Comparison of ENCODE assay signal across 8 mouse cellular contexts in the genomic region with DNA sequence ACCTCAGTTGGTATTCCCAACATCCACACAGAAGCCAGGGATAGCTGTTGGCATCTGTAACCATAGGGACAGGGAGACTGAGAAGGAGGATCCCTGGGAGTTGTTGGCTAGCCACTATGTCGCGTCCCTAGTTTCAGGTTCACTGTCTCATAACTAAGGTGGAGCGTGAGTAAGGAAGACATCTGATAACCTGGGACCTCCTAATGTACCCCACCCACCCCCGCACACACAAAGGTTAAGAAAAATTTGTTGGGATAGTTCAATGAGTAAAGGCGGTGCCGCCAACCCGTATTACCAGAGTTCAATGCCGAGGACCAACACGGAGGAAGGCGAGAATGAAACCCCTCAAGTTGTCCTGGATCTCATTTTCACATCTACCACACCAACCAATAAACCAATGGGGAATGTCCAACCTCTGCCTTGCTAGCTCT. TPM values are rescaled to one million over a fixed set of nuclear protein-coding genes. Genes with fewer than 3 reads are reported as not detected.
A peak's percentile ranks its signal among the peaks of the same experiment; 100 is the strongest.
DNase-seq lines count a peak whose midpoint lies in the region; ATAC-seq and TF ChIP-seq lines count a peak whose summit lies in the region.

No protein-coding gene starts in this region.

- H3K79me2 ChIP-seq in heart, adult 2 months (replicated peaks; ENCODE audit: control insufficient read depth, insufficient read depth, low read length), result no peaks in the 10 kb centered on the region

- TF ChIP-seq EP300 in heart, adult 2 months (IDR thresholded peaks at IDR 0.05; ENCODE audit: insufficient read depth, low read depth, low read length), result no peak
- TF ChIP-seq EP300 in ES-Bruce4 (IDR thresholded peaks at IDR 0.05; ENCODE audit: insufficient read depth, low read depth, low read length), result no peak

- peak overlapping the region; percentile 96 for H3K27ac ChIP-seq in heart, adult 2 months
- peak overlapping the region; percentile 51; the same call in 1 of the 2 replicates for H3K27ac ChIP-seq in ES-Bruce4 (ENCODE audit: insufficient read depth, low read length)
- H3K27ac ChIP-seq in forebrain, embryonic 11.5 days (ENCODE audit: low read depth, low read length), result peak overlapping the region; percentile 96
- H3K27ac ChIP-seq in limb, embryonic 14.5 days (replicated peaks; ENCODE audit: low read depth, low read length), result peak overlapping the region; percentile 96
- H3K27ac ChIP-seq in stomach, embryonic 14.5 days (ENCODE audit: low read length), result peak overlapping the region; percentile 97

- H3K9me3 ChIP-seq in ES-Bruce4 (replicated peaks; ENCODE audit: control insufficient read depth, insufficient read depth, low read length, poor library complexity, severe bottlenecking), result no peaks in the 10 kb centered on the region
- H3K9me3 ChIP-seq in forebrain, embryonic 11.5 days (ENCODE audit: control insufficient read depth, low read length), result peaks cover 3% of the 10 kb centered on the region; the same call in 1 of the 2 replicates
- H3K9me3 ChIP-seq in limb, embryonic 14.5 days (ENCODE audit: control insufficient read depth, low read length), result peaks cover 5% of the 10 kb centered on the region; the same call in 1 of the 2 replicates
- H3K9me3 ChIP-seq in stomach, embryonic 14.5 days (ENCODE audit: control insufficient read depth, low read depth, low read length), result 0 out of 2 replicates have a peak, but pooled peaks cover 4% of the 10 kb centered on the region

- peak overlapping the region; percentile 88 for H3K4me3 ChIP-seq in heart, adult 2 months
- H3K4me3 ChIP-seq in ES-Bruce4 (ENCODE audit: low read depth, low read length), result peak overlapping the region; percentile 96
- peak overlapping the region; percentile 86 for H3K4me3 ChIP-seq in forebrain, embryonic 11.5 days (ENCODE audit: low read depth, low read length)
- peak overlapping the region; percentile 70 for H3K4me3 ChIP-seq in limb, embryonic 14.5 days (replicated peaks; ENCODE audit: low read length)
- peak overlapping the region; percentile 84 for H3K4me3 ChIP-seq in stomach, embryonic 14.5 days (ENCODE audit: low read depth, low read length)

- peaks cover 2% of the 10 kb centered on the region for H3K4me1 ChIP-seq in heart, adult 2 months (ENCODE audit: control insufficient read depth, insufficient read depth, low read length)
- no peaks in the 10 kb centered on the region for H3K4me1 ChIP-seq in ES-Bruce4 (ENCODE audit: control insufficient read depth, insufficient read depth, low read length)
- peaks cover 7% of the 10 kb centered on the region; the same call in 1 of the 2 replicates for H3K4me1 ChIP-seq in forebrain, embryonic 11.5 days (replicated peaks; ENCODE audit: control insufficient read depth, insufficient read depth, low read length)
- peaks cover 11% of the 10 kb centered on the region for H3K4me1 ChIP-seq in limb, embryonic 14.5 days (ENCODE audit: control insufficient read depth, insufficient read depth, low read length)
- peaks cover 14% of the 10 kb centered on the region for H3K4me1 ChIP-seq in stomach, embryonic 14.5 days (ENCODE audit: control insufficient read depth, insufficient read depth, low read length)

- no peaks in the 10 kb centered on the region for H3K36me3 ChIP-seq in heart, adult 2 months (ENCODE audit: control insufficient read depth, insufficient read depth, low read length)
- peaks cover 14% of the 10 kb centered on the region for H3K36me3 ChIP-seq in ES-Bruce4 (ENCODE audit: control insufficient read depth, insufficient read depth, low read length, poor library complexity, severe bottlenecking)
- H3K36me3 ChIP-seq in forebrain, embryonic 11.5 days (ENCODE audit: control insufficient read depth, insufficient read depth, low read length), result peaks cover 7% of the 10 kb centered on the region; the same call in 1 of the 2 replicates
- peaks cover 19% of the 10 kb centered on the region for H3K36me3 ChIP-seq in limb, embryonic 14.5 days (ENCODE audit: control insufficient read depth, insufficient read depth, low read length)
- H3K36me3 ChIP-seq in stomach, embryonic 14.5 days (ENCODE audit: control insufficient read depth, insufficient read depth, low read length), result peaks cover 17% of the 10 kb centered on the region

- no peak for DNase-seq in heart, adult 2 months
- no peak for DNase-seq in heart, adult 8-10 months (ENCODE audit: low spot score)
- no peak for DNase-seq in forebrain, embryonic 11.5 days (ENCODE audit: low spot score)
- DNase-seq in limb, embryonic 14.5 days (ENCODE audit: low spot score), result no peak
- DNase-seq in spleen, adult 18-20 months, result no peak
- no peak for DNase-seq in cerebellum, postnatal 14 days

- intact Hi-C loops in heart, adult 2 months (cut with DNase I), result loop anchor here (5.0 kb wide), 3 partner anchors 41 to 359 kb away; a partner anchor contains a TSS

- TF ChIP-seq CTCF in heart, adult 2 months (IDR thresholded peaks at IDR 0.05), result no peak
- no peak for TF ChIP-seq CTCF in ES-Bruce4 (IDR thresholded peaks at IDR 0.05; ENCODE audit: low read depth, low read length)

- TF ChIP-seq POLR2A in heart, adult 2 months (IDR thresholded peaks at IDR 0.05; ENCODE audit: insufficient read depth, low read depth, low read length), result no peak
- TF ChIP-seq POLR2A in ES-Bruce4 (IDR thresholded peaks at IDR 0.05; ENCODE audit: insufficient read depth, low read length), result no peak
- TF ChIP-seq POLR2A in limb, embryonic 14.5 days (IDR thresholded peaks at IDR 0.05; ENCODE audit: borderline replicate concordance, extremely low read depth, insufficient read depth, insufficient read length), result no peak

- H3K27me3 ChIP-seq in heart, adult 2 months (ENCODE audit: control insufficient read depth, insufficient read depth, low read length), result no peaks in the 10 kb centered on the region
- H3K27me3 ChIP-seq in ES-Bruce4 (ENCODE audit: control insufficient read depth, insufficient read depth, low read length, poor library complexity, severe bottlenecking), result no peaks in the 10 kb centered on the region
- H3K27me3 ChIP-seq in forebrain, embryonic 11.5 days (ENCODE audit: control insufficient read depth, insufficient read depth, low read length), result no peaks in the 10 kb centered on the region
- H3K27me3 ChIP-seq in limb, embryonic 14.5 days (ENCODE audit: control insufficient read depth, insufficient read depth, low read length), result no peaks in the 10 kb centered on the region
- H3K27me3 ChIP-seq in stomach, embryonic 14.5 days (ENCODE audit: control insufficient read depth, insufficient read depth, low read length), result no peaks in the 10 kb centered on the region

- 10% methylated on average over 10 of the region's 10 CpGs for WGBS in heart, adult 2 months
- WGBS in forebrain, embryonic 11.5 days, result 23% methylated on average over 10 of the region's 10 CpGs
- 18% methylated on average over 10 of the region's 10 CpGs for WGBS in limb, embryonic 14.5 days
- 15% methylated on average over 10 of the region's 10 CpGs for WGBS in stomach, embryonic 14.5 days

- peak overlapping the region; percentile 88 for H3K9ac ChIP-seq in heart, adult 2 months (ENCODE audit: low read depth, low read length)
- peak overlapping the region; percentile 98 for H3K9ac ChIP-seq in ES-Bruce4 (ENCODE audit: low read depth, poor library complexity, severe bottlenecking)
- H3K9ac ChIP-seq in forebrain, embryonic 11.5 days (ENCODE audit: low read length), result peak overlapping the region; percentile 98
- H3K9ac ChIP-seq in limb, embryonic 14.5 days (ENCODE audit: low read depth, low read length, severe bottlenecking), result peak overlapping the region; percentile 91
- peak overlapping the region; percentile 86 for H3K9ac ChIP-seq in stomach, embryonic 14.5 days (replicated peaks; ENCODE audit: low read depth, low read length)

- peak overlapping the region; percentile 67 for H3K4me2 ChIP-seq in forebrain, embryonic 11.5 days (ENCODE audit: low read depth, low read length, severe bottlenecking)
- peak overlapping the region; percentile 70 for H3K4me2 ChIP-seq in limb, embryonic 14.5 days (replicated peaks; ENCODE audit: low read depth, low read length, severe bottlenecking)
- peak overlapping the region; percentile 68 for H3K4me2 ChIP-seq in stomach, embryonic 14.5 days (replicated peaks; ENCODE audit: low read depth, low read length)

- ATAC-seq in forebrain, embryonic 11.5 days (replicated peaks; ENCODE audit: low FRiP score), result no peak
- no peak for ATAC-seq in limb, embryonic 14.5 days (ENCODE audit: low FRiP score, low read depth)
- ATAC-seq in stomach, embryonic 14.5 days (ENCODE audit: insufficient number of reproducible peaks, insufficient read depth, low FRiP score, low read depth), result no peak

RNA-seq across cellular contexts. Expression of a gene that starts 0.7 kb away (rescaled TPM):
- total RNA-seq in heart, adult 2 months (2021), result 10 to 100 TPM; 21.7 to 23.6 TPM
- polyA plus RNA-seq in heart, adult 2 months (2012; rRNA removed), result 26.1 and 43.8 TPM in 2 replicates
- total RNA-seq in heart, adult 8-10 months (2022), result 10 to 100 TPM; 24.6 to 30.5 (median 25.6) TPM
- 44.8 and 49.1 TPM in 2 replicates for polyA plus RNA-seq in ES-Bruce4 (2011; ENCODE audit: insufficient read depth, insufficient read length, low read depth, missing spikeins)
- 23.9 and 24.3 TPM in 2 replicates for polyA plus RNA-seq in forebrain, embryonic 11.5 days (2014; fragmentation: Nextera tagmentation; extraction: Ambion mirVana)
- polyA plus RNA-seq in limb, embryonic 14.5 days (2012; rRNA removed), result 43.0 and 62.1 TPM in 2 replicates
- 16.7 and 20.1 TPM in 2 replicates for polyA plus RNA-seq in limb, embryonic 14.5 days (2014; fragmentation: Nextera tagmentation; extraction: Ambion mirVana)
- 26.2 and 27.5 TPM in 2 replicates for polyA plus RNA-seq in stomach, embryonic 14.5 days (2014; fragmentation: Nextera tagmentation; extraction: Ambion mirVana)
